Mouse (Mus musculus) erythroblast, embryonic 14.5 days (primary cell): Measurements from ENCODE around the gene Dsn1. TPM values are rescaled to one million over a fixed set of nuclear protein-coding genes. Genes with fewer than 3 reads are reported as not detected.
A peak's percentile ranks its signal among the peaks of the same experiment; 100 is the strongest.

Source experiments
- H3K27me3 ChIP-seq: 2 replicates; pipeline ENCODE4 v1.6.1; 2012; ENCODE audit warnings: inconsistent platforms; ENCODE audit not compliant: control insufficient read depth
- H3K36me3 ChIP-seq: 2 replicates; pipeline ENCODE4 v1.6.1; 2012; ENCODE audit warnings: mild to moderate bottlenecking, inconsistent platforms; ENCODE audit not compliant: control insufficient read depth
- H3K4me1 ChIP-seq: 2 replicates; pipeline ENCODE4 v1.6.1; 2012; ENCODE audit warnings: inconsistent platforms; ENCODE audit not compliant: control insufficient read depth
- H3K4me3 ChIP-seq: replicated peaks from 2 replicates; pipeline ENCODE3; 2012; ENCODE audit warnings: moderate library complexity, mild to moderate bottlenecking, inconsistent platforms
- H3K9me3 ChIP-seq: 2 replicates; pipeline ENCODE4 v1.6.1; 2012; ENCODE audit warnings: low read length, inconsistent platforms, mixed read lengths; ENCODE audit not compliant: control insufficient read depth
- GATA1 ChIP-seq: IDR thresholded peaks from 2 replicates; pipeline ENCODE4 v1.6.1; 2012; ENCODE audit warnings: low read length, inconsistent platforms, mixed read lengths
- TAL1 ChIP-seq: IDR thresholded peaks from 3 replicates; pipeline ENCODE4 v1.6.1; 2012; ENCODE audit warnings: low read length, inconsistent platforms, mixed read lengths
- polyA plus RNA-seq: library from polyadenylated mRNA; stranded (reverse); fragments of >175 nt; gene quantifications from 2 replicates; pipeline ENCODE4 v1.2.3, GENCODE M21; 2012

Dsn1 gene
- polyA plus RNA-seq, 1 experiment, result 0.79 TPM

DNA sequence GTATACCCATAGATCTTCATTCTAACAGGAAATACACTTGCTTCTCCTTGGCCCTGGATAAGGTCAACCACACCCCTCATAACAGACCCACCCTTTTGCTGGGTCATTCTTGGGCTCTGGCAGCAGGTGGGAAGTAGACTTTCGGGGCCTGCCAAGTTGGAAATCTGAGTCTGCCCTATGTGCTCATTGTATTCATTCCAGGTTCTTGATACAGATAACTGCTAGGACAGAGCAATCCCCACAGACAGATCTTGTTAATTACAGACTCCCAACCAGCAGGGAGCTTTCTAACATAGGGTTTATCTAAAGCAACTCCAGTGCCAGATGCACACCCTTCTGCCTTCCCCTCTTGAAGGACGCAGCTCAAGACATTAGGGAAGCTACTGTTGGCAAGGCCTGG lies 24.1 kb downstream of the Dsn1 start:
- H3K9me3 ChIP-seq, result no peaks in the 10 kb centered on the region
- H3K36me3 ChIP-seq, result peaks cover 47% of the 10 kb centered on the region
- H3K4me3 ChIP-seq, result peak overlapping the region; percentile 36
- H3K27me3 ChIP-seq, result no peaks in the 10 kb centered on the region
- peaks cover 53% of the 10 kb centered on the region for H3K4me1 ChIP-seq
- TF ChIP-seq GATA1 (no peak), TAL1 (peak; percentile 4; the same call in 1 of the 3 replicates)

DNA sequence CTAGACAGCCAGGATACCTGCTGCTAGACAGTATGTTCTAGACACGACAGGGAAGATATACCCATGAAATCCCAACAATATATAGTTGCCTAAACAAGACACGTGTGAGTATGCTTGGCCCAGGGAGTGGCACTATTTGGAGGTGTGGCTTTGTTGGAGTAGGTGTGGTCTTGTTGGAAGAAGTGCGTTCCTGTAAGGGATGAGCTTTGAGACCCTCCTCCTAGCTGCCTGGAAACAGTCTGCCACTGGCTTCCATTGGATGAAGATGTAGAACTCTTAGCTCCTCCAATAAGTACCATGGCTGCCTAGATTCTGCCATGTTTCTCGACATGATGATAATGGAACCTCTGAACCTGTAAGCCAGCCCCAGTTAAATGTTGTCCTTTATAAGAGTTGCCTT lies 25.7 kb downstream of the Dsn1 start:
- Histone ChIP-seq H3K9me3 (no peaks in the 10 kb centered on the region), H3K27me3 (no peaks in the 10 kb centered on the region), H3K4me1 (peaks cover 42% of the 10 kb centered on the region), H3K4me3 (no peak overlapping the region), H3K36me3 (peaks cover 48% of the 10 kb centered on the region)
- TF ChIP-seq GATA1, result no peak
- no peak for TF ChIP-seq TAL1

DNA sequence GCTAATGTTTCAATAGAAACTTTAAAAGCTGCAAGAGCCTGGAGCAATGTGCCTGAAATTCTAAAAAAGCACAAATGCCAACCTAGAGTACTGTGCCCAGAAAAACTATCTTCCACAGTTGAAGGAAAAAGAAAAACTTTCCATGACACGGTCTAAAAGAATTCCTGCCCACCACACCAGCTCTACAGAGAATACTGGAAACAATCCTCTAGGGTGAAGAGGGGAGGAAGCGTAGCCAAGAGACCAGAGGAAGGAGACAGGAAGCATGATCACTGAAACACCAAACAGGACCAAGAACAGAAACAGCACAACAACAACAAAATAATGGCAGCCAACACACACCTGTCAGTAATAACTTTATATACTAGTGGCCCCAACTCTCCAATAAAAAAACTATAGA lies 26.9 kb downstream of the Dsn1 start:
- peaks cover 52% of the 10 kb centered on the region for H3K36me3 ChIP-seq
- TF ChIP-seq TAL1, result no peak
- TF ChIP-seq GATA1, result no peak
- H3K4me1 ChIP-seq, result peaks cover 36% of the 10 kb centered on the region

DNA sequence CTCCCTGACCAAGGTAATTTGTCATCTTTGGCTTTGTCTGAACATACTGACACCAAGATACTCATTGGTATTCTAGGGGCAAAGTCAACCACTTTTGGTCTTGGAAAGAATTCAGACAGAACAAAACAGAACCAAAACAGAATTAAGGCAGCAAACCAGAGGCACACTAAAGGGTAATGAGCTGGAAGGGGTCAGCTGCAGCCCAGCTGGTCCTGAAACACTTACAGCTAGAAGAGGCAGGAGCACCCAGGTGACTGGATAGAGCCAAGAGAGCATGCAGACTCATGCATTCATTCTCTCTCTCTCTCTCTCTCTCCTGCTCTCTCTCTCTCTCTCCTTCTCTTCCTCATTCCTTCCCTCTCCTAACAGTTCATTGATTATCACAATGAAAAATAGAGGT lies 30.2 kb downstream of the Dsn1 start:
- H3K4me1 ChIP-seq, result peaks cover 10% of the 10 kb centered on the region
- no peaks in the 10 kb centered on the region for H3K27me3 ChIP-seq
- H3K4me3 ChIP-seq, result no peak overlapping the region
- H3K9me3 ChIP-seq, result no peaks in the 10 kb centered on the region
- peaks cover 64% of the 10 kb centered on the region for H3K36me3 ChIP-seq
- TF ChIP-seq TAL1 (no peak), GATA1 (no peak)

More for the DNA sequence above, 26.9 kb downstream of the Dsn1 start:
- H3K9me3 ChIP-seq, result no peaks in the 10 kb centered on the region
- H3K4me3 ChIP-seq, result no peak overlapping the region
- H3K27me3 ChIP-seq, result no peaks in the 10 kb centered on the region

DNA sequence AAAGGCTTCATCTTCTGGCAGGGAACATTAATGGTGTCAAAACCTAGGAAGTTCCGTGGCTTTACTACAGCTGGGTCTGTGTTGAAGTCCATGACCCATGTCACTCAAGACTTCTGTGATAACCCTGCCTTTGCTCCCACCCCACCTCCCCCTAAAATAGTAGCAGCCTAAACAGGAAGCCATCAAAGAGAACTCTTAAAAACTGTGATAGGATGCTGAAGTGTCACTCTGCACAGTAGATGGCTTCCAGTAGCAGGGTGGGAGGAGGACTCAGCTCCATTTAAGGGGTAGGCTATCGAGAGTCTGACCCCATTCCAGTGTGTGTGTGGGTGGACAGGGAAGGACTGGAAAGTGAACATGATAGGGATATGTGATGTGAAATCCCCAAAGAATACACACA lies 32.0 kb downstream of the Dsn1 start:
- Histone ChIP-seq H3K9me3 (no peaks in the 10 kb centered on the region), H3K4me1 (peaks cover 8% of the 10 kb centered on the region), H3K4me3 (no peak overlapping the region), H3K36me3 (peaks cover 67% of the 10 kb centered on the region), H3K27me3 (no peaks in the 10 kb centered on the region)
- no peak for TF ChIP-seq TAL1
- TF ChIP-seq GATA1, result no peak

DNA sequence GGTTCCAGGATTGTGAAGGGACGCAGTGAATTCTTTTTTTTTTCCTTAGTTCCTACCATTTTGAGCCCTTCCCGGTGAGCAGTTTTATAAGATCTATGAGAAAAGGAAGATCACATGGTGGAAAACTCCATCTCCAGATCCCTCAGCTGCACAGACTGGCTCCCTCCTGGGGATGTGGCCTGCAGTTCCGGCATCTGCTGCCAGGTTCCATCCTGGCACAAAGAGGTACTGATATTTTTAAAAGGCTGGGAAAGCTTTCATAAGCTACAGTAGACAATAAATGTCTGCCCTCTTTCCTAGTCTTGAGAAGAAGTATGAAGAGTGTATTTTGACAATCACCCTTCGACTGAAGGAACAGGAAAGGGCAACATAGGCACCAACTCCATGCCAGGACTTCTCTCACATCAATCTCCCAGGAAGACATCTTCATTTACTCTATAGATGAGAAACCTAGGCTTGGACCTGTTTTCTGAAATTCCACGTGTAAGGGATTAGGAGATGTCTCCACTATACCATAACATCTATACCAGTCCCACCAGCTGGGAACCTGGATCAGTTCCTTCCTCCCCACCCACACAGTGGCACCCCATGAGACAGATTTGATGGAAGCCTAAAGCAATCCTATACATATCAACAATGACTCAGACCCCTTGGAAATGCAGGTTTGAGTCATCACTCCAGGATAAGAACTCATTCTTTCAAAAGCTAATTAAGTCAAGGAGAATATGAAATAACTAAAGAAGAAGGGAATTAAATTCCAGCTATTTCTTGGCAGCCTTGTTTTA lies 33.4 kb downstream of the Dsn1 start:
- H3K36me3 ChIP-seq, result peaks cover 76% of the 10 kb centered on the region
- H3K27me3 ChIP-seq, result no peaks in the 10 kb centered on the region
- H3K4me3 ChIP-seq, result no peak overlapping the region
- TF ChIP-seq GATA1 (no peak), TAL1 (no peak)
- H3K9me3 ChIP-seq, result no peaks in the 10 kb centered on the region
- peaks cover 10% of the 10 kb centered on the region for H3K4me1 ChIP-seq

DNA sequence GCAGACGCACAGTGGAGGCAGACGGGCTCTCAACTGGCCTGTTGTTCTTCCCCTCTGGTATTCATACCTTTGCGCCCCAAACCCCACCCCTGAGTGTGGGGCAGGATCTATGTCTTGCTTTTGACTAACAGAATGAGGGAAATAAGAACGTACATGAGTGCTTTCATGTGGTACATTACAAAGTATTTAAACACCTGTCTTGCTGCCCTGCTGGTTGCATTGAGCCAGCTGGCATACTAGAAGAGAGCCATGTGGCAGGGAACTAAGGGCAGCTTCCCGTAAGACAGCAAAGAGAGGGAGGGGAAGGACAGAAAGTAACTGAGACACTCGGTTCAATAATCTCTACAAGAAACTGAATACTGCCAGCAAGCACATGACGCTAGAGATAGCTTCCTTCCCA lies 36.7 kb downstream of the Dsn1 start:
- peaks cover 19% of the 10 kb centered on the region for H3K4me1 ChIP-seq
- no peak overlapping the region for H3K4me3 ChIP-seq
- H3K9me3 ChIP-seq, result no peaks in the 10 kb centered on the region
- TF ChIP-seq GATA1, result no peak
- TF ChIP-seq TAL1, result no peak
- peaks cover 83% of the 10 kb centered on the region for H3K36me3 ChIP-seq
- no peaks in the 10 kb centered on the region for H3K27me3 ChIP-seq

DNA sequence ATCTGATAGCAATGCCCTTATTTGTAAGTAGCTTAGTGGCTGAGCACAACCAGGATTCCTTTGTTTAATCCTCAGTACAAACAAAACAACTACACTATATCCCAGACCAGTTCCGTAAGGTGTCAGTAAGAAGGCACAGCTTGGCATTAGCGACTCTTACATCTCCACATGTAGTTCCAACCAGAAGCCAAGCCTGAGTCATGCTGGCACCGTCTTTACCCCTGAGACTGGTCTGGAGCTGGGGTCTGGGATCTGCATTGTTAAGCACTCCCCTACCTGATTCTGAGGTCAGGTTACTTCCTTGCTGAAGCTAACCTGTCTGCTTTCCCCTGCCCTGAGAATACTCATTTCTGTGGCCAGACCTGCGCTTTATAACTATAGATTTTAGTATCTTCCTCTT lies 38.5 kb downstream of the Dsn1 start:
- no peaks in the 10 kb centered on the region for H3K9me3 ChIP-seq
- no peak overlapping the region for H3K4me3 ChIP-seq
- H3K27me3 ChIP-seq, result no peaks in the 10 kb centered on the region
- peaks cover 21% of the 10 kb centered on the region for H3K4me1 ChIP-seq
- no peak for TF ChIP-seq TAL1
- TF ChIP-seq GATA1, result no peak
- peaks cover 89% of the 10 kb centered on the region for H3K36me3 ChIP-seq

DNA sequence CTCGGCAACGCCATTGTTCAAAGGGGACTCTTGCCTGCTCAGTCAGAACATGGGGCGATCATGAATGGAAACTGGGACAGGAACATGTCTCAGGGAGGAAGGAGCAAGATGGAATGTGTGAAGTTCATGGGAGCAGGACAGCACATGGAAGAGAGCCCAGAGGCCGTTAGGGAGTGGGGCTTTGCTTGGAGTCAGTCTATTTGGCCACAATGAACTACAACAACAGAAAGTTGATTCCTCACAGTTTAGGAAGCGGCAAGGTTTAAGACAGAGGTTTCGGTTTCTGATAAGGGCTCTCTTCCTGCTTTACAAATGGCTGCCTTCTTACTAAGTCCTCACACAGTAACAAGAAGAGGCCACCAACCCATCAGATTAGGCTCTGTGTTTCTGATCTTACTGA lies 39.6 kb downstream of the Dsn1 start:
- no peaks in the 10 kb centered on the region for H3K27me3 ChIP-seq
- H3K9me3 ChIP-seq, result no peaks in the 10 kb centered on the region
- TF ChIP-seq TAL1, result no peak
- TF ChIP-seq GATA1, result no peak
- H3K4me3 ChIP-seq, result no peak overlapping the region
- H3K36me3 ChIP-seq, result peaks cover 83% of the 10 kb centered on the region
- H3K4me1 ChIP-seq, result peaks cover 21% of the 10 kb centered on the region

DNA sequence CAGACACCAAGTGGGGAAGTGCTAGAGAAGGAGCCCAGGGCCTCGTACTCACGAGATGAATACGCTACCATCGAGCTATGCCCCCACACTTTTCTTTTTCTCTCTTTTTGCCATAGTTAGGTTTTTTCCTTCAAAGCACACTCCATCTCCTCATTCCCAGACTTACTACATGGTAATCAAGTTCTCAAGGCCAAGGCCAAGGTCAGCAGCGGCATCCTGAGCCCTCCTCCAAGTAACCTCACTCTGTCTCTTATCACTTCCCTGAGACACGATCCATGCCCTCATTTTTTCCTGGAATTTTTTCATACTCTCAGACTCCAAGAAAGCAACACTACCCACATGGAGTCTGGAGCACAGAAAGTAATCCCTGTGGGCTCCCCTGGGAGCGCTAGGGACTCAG lies 43.1 kb downstream of the Dsn1 start:
- no peaks in the 10 kb centered on the region for H3K9me3 ChIP-seq
- peaks cover 32% of the 10 kb centered on the region for H3K4me1 ChIP-seq
- no peak overlapping the region for H3K4me3 ChIP-seq
- H3K27me3 ChIP-seq, result no peaks in the 10 kb centered on the region
- peaks cover 76% of the 10 kb centered on the region for H3K36me3 ChIP-seq
- TF ChIP-seq GATA1, result no peak
- TF ChIP-seq TAL1, result no peak
